Mouse (Mus musculus): ENCODE measurements around the gene Zfp97. TPM values are rescaled to one million over a fixed set of nuclear protein-coding genes. Genes with fewer than 3 reads are reported as not detected.
"Not testable (repeated sequence)": the region's sequence is repeated elsewhere in the genome, so short reads cannot be mapped to it uniquely, and the experiment has no call there.

The Zfp97 gene
- total RNA-seq (2021), result 1 to 10 TPM; 5.6 to 7.0 TPM
- long read RNA-seq, experiment 1, transcript Zfp97-201 (4 exons, 2,684 nt), result major isoform, 9 of 10 reads
- long read RNA-seq, experiment 1, partial matches to known transcripts, result 0 of 10 reads
- long read RNA-seq, experiment 1, other reads (novel, unspliced or antisense), result 1 of 10 reads
- long read RNA-seq, experiment 2, partial matches to known transcripts, result 0 of 5 reads
- long read RNA-seq, experiment 2, other reads (novel, unspliced or antisense), result 2 of 5 reads

DNA sequence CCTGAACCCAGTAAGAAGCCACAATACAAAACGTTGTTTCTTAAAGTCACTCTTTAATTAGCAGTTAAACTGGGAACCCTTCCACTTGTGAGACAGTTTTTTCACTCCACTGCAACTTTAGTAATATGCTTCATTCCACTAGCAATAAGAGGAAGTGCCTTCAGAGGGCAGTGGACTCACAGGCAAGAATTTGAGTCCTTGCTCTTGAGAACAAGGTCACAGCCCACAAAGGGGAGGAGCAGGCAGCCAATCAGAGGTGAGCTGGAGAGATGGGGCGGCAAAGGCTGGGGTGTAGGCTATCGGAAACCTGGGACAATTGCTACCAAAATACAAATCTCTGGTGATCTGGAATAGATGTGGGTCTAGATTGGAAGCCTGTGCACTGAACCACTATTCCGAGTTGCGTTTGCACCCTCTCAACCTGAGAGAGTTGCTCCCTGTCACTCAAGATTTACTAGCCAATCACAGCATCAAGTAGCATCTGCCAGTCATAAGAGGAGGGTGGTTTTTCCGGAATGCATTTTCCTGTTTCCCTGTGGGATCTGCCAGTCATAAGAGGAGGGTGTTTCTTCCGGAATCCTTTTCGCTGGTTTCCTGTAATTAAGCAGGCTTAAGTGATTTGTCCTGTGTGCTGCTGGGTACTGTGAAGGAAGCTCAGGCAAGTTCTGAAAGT lies at the start of gene Zfp97:
Zfp97 (plus strand) TSS at position 586 of the 673 bp plus-strand sequence.
- intact Hi-C loops (cut with DNase I); DNase-seq: not testable (repeated sequence)

DNA sequence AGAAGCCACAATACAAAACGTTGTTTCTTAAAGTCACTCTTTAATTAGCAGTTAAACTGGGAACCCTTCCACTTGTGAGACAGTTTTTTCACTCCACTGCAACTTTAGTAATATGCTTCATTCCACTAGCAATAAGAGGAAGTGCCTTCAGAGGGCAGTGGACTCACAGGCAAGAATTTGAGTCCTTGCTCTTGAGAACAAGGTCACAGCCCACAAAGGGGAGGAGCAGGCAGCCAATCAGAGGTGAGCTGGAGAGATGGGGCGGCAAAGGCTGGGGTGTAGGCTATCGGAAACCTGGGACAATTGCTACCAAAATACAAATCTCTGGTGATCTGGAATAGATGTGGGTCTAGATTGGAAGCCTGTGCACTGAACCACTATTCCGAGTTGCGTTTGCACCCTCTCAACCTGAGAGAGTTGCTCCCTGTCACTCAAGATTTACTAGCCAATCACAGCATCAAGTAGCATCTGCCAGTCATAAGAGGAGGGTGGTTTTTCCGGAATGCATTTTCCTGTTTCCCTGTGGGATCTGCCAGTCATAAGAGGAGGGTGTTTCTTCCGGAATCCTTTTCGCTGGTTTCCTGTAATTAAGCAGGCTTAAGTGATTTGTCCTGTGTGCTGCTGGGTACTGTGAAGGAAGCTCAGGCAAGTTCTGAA lies 57.7 kb downstream of the Zfp97 start:
- DNase-seq; intact Hi-C loops (cut with DNase I): not testable (repeated sequence)

DNA sequence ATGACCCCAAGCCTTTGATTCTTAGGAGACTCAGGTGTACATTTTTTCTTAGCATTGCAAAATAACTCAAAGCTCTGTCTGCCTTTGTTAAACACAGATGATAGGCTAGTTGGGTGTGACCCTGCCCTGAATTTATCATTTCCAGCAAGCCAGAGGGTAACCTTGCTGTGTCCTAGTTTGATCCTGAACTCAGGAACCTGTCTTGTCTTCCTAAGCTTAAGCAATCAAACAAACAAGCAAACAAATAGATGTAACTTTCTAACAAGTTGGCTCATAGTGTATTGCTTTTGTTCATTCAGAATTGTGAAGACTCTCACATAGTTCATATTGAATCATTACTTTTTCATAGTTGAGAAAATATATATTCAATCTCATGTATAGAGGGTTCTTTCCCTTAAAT lies 73.5 kb downstream of the Zfp97 start:
- DNase-seq; intact Hi-C loops (cut with DNase I): not testable (repeated sequence)

DNA sequence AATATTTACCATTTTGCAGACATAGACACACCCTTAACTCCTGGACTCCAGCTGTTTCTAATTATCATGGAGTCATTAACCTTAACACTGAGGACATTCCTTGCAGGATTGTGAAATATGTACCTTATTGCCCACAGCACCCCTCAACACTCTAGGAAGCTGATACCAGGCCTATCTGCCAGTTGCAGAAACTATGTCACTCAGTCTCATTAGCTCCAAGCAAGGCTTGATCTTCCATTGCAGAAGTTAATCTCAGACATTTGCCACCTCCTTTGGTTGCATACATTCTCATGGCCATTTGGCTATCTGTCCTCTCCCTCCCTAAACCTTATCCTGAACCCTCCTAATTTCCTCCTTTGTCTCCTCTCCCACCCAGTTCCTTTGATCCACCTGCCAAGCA lies 74.0 kb downstream of the Zfp97 start:
- no peak for DNase-seq
- intact Hi-C loops (cut with DNase I), result no loop called here

DNA sequence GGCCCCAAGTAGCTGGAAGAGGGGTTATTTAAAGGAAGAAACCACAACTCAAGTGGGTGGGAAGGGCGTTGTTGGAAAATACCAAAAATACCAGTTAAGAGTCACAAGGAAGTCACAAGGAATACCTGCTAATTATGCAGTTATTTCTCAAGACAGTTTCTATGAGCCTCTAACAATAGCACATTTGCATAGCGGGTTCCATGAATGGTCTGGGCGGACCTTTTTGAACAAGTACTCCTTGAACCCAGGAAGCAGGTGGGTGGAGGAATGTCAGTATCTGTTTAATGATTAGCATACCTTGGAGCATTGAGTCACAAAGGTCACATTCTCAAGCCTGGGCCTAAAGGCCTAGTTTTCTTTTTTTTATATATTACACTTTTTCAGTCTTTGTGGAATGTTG lies 74.9 kb downstream of the Zfp97 start:
- DNase-seq; intact Hi-C loops (cut with DNase I): not testable (repeated sequence)

Other genes starting within 250 kb of the Zfp97 start
- 1 to 10 TPM; 6.5 to 7.8 TPM for gene Zfp960, start 57.3 kb upstream of the Zfp97 start, total RNA-seq (2021)